Mouse (Mus musculus): ENCODE results near the gene Gm4779.
A peak's percentile ranks its signal among the peaks of the same experiment; 100 is the strongest.
"Not testable (repeated sequence)": the region's sequence is repeated elsewhere in the genome, so short reads cannot be mapped to it uniquely, and the experiment has no call there.

Gm4779 gene

DNA sequence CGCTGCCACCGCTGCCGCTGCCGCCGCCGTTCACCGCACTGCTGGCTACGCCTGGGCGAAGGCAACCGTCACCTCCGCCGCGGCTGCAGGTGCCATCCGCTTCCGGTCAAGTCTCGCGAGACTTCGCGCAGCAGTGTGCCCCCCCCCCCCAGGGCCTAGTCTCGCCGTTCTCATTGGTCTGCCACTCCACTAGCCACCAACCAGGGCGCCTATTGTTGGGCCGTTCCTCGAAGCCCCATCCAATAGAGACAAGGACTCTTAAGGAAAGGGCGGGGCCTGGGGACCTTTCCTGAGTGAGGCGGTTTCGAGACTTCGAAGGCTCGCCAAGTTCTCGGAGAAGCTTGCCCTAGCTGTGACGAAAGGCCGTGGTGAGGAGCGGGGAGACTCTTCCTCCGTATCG lies at the start of gene Gm4779, which contains the start of gene 8030474K03Rik:
Gene Gm4779, minus strand, starts transcription at position 82 of the 400 bp plus-strand sequence.
Gene 8030474K03Rik, plus strand, starts transcription at position 315 of the 400 bp plus-strand sequence.
- DNase-seq (ENCODE audit: low read depth, low spot score), result no peak

DNA sequence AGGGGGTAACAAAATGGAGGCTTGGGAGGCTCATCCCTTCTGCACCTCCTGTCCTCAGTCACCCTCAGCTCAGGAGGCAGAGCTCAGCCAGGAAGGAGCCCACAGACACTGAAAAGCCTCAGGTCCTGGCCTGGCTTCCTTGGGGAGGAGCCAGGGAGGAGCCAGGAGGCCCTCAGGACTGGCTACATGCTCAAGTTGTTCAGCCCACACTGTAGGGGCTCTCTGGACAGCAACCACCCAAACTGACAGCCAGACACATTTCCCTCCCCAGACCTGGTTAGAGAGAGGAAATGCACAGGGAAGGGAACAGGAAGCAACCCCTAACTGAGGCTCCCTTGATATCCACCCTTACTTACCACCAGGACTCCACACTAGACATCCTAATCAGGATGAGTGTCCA lies 25.8 kb upstream of the Gm4779 start:
- not testable (repeated sequence) for DNase-seq (ENCODE audit: low read depth, low spot score)

DNA sequence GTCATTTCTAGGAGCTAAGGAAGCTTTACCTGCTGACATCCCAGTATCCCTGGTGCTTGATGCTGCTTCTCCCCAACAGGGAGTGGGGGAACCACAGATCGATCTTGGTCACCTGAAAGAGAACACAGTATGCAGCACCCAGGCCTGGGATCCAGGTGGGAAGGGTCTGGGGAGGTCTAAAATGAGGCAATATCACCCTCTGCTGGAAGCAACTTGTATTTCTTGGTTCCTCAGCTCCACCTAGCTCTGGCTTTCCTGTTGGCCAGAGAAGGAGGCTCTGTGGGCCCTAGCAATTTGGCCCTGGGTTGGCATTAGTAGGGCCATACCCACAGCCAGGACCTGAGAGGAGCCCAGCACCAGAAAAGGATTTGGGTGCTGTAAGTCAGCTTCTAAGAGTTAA lies 24.9 kb upstream of the Gm4779 start:
- DNase-seq (ENCODE audit: low read depth, low spot score), result peak; percentile 9

DNA sequence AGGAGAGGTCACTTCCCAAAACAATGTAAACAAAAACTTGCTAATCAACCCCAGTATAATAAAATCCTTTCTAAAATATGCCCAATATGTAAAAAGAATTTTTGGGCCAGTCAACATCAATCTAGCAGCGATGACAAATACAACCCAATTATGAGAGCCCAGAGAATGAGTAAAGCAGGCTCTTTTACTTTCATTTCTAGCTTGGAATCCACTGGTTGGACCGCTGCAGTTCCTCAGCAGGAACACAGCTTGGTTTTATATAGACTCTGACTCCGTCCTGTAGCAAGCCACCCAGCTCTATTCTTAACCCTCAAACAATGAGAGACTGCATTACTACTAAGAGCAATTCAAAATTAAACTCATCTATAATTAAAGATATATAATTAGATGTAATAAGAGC lies 17.5 kb upstream of the Gm4779 start:
- DNase-seq (ENCODE audit: low read depth, low spot score), result no peak

DNA sequence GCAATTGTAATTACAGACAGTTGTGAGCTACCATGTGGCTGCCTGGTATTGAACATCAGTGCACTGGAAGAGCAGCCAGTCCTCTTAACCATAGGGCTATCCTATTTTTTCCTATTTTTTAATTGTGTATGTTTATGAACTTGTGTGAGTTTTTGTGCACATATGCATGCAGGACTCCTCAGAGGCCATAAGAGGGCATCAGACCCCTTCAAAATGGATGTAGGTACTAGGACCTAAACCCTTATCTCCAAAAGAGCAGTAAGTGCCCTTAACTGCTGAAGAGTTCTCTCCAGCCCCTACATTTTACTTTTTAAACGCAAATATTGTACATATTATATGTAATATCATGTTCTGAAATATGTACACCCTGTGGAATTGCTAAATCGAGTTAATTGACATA lies 11.3 kb upstream of the Gm4779 start:
- DNase-seq (ENCODE audit: low read depth, low spot score), result peak; percentile 29

DNA sequence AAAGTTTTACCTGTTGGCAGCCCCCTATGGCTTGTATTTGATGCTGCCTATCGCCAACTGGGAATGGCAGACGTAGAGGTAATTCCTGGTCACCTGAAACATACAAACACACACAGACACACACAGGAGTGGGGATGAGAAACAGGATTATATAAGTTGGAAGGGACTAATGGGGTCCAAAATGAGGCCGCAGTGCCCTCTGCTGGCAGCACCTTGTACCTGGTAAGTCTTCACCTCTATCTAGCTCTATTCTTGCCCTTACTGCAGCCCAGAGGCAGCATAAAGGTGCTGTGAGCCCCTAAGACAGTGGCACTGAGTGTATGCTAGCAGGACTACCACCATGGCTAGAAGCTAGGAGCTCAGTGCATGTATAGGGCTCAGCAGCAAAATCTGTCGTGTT lies 2.7 kb downstream of the Gm4779 start:
- DNase-seq (ENCODE audit: low read depth, low spot score), result peak; percentile 48

DNA sequence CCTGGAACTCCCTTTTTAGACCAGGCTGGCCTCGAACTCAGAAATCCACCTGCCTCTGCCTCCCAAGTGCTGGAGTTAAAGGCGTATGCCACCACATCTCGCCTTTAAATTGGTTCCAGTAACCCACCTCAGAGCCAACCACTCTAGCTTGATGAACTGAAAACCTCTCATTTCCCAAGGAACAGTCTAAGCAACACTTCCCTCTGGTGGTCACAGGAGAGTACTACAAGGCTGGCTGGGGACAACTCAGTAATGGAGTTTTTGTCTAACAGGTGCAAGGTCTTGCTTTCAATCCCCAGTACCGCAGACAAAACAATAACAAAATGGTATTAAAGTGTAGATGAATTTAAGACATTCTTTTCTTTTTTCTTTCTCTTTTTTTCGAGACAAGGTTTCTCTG lies 22.2 kb downstream of the Gm4779 start:
- DNase-seq (ENCODE audit: low read depth, low spot score), result peak; percentile 56

DNA sequence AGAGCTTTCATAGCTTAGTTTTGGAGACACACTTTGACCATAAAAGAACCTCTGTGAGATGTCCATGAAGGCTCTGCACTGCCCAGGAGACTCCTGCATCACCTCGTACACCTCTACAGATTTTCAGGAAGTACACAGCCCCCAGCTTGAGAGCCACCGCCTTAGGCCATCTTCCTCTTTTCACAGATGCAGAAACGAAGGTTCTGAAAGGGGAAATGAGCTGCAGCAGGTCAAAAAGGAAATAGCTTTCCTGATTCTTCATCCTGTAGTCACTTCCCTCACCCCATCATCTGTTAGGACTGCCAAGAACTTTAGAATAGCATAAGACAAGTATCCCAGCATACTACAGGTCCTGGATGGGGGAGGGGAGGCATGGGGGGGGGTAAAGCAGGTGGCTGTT lies 23.9 kb downstream of the Gm4779 start:
- no peak for DNase-seq (ENCODE audit: low read depth, low spot score)

DNA sequence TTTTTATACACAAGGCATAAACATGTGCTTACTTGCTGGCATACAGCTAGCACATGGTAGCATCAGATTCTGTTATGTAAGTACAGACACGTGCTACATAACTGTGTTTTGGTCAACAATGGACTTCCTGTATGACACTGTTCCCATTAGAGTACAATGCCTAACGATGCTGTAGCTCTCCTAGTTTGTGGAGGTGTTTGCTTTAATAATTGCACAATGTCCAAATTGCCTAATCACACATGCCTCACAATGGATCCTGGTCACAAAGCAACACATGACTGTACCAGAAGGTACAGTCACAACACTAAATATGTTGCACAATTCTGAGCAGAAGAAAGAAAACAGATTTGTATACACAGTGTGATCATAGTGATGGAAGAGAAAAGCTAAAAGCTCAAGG lies 24.7 kb downstream of the Gm4779 start:
- no peak for DNase-seq (ENCODE audit: low read depth, low spot score)

DNA sequence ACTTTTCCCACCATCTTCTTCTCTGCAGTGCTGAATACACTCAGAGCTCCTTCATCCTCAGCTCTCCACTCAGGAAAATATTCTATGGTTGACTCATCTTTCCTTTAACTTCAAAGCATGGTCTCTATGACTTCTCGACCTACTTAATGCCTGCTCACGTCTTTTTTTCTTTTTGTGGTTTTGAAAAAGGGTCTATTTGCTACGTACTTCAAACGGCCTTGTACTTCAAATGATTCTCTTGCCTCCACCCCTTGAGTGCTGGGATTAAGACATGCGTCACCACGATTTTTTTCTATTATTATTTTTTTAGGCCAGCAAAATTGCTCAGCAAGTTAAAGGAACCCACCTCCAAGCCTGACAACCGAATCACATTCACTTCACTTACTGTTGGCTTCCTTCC lies 26.9 kb downstream of the Gm4779 start:
- no peak for DNase-seq (ENCODE audit: low read depth, low spot score)

DNA sequence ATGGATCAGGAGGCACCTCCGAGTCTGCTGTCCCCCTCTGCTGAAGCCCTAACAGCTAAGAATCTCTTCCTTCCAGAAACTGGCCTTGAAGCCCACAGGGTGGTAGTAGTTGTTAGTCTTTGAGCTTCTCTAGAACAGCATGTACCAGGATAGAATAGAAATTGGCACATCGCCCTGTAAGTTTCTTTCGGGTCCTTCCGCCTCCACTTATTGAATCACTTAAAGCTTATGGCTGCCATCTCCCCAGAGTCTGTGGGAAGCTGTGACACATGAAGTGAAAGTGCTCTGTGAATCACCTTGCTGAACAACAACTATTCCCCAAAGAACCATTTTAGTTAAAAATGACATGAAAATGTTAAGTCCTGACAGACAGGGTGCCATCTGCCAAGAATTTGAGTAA lies 29.1 kb downstream of the Gm4779 start:
- no peak for DNase-seq (ENCODE audit: low read depth, low spot score)

DNA sequence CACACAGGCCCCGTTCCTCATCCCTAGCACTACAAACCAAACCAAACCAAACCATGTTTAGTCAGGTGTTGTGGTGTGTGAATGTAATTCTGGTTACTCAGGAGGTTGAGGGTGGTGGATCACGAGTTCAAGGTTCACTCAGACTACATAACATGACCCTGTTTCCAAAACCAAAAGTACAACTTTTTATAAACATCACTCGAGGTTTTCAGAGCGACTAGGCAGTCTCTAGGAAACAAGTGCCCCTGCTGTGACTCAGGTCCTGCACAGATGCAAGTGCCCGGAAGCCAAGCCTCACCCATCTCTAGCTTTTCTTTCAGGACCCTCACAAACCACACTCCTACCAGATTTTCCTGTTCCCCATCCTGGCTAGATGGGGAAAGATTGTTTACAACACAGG lies 29.6 kb downstream of the Gm4779 start:
- no peak for DNase-seq (ENCODE audit: low read depth, low spot score)

DNA sequence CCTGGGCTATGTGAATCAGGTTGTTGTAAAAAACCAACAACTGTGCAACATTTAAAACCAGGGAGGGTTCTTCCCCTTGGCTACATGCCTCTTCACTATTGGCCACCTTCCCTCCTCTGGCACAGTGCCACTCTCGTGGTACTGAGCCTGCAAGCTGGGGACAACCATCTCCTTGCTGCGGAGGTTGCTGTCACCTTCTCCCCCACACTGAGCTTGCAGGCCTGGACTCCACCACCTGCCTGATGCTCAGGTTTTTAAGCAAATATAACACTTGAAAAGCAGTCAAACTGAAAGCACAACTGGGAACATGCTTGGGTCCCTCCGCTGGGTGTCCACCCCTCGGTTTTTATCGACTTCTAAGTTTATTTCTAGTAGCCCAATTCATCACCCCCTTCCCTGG lies 39.7 kb downstream of the Gm4779 start:
- DNase-seq (ENCODE audit: low read depth, low spot score), result no peak

DNA sequence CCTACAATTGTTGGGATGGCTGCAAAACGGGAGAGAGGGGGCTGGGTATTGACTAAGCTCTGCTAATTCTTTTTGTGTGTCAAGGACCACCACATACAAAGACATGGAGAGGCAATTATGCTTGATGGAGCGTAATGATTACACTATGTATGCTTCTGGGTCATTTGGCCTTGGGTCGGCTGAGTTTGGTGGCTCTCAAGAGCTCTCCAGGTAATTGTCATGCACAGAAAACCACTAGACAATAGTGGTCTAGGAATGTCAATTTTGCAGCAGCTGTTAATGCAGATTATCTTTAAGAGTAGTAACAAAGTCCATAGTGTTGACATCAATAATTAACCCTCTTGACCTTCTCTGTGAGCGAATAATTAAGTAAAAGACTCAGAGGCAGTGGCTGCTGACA lies 44.1 kb downstream of the Gm4779 start:
- DNase-seq (ENCODE audit: low read depth, low spot score), result peak; percentile 12

DNA sequence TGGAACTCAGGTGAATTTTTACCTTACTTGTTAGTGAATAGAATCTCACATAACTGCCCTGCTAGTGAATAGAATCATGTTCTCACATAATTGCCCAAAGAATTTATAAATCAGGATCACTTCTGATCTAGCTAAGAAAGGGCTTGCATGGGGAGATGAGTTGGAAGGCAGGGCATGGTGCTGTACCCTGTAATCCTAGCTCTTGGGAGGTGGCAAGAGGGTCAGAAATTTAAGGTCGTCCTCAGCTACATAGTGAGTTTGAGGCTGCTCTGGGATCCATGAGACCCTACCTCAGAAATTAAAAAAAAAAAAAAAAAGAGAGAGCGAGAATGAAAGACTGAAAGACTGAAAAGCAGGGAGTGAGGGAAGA lies 53.2 kb downstream of the Gm4779 start:
- DNase-seq (ENCODE audit: low read depth, low spot score), result no peak

DNA sequence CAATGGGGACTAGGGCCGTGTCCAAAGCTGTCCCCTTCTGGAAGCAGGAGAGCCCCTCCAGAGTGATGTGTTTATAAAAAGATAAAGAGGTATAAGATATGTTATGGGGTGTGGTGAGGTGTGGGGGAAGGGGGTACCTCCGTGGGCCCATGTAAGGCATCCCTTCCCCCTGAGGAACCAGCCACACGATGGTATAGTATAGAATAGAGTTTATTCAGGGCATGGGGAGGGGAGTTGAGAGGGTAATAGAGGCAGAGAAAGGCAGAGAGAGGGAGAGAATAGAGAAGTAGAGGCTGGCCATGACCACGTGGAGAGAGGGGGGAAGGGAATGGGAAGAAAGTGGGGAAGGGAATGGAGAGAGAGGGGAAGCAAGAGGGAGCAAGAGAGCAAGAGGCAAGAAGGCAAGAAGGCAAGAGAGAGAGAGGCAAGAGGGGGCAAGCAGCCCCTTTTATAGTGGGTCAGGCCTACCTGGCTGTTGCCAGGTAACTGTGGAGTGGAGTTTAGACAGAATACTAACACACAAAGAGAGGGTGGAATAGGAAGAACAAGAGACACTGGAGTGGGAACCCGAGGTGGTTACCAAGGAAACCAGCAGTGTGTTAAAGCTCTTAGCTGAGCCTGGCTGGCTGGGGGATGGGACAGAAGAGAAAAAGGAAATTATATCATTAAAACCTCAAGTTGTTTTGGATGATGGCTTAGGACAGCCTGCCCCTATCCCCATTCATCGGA lies 53.7 kb downstream of the Gm4779 start:
- peak; percentile 21 for DNase-seq (ENCODE audit: low read depth, low spot score)
